Comparison of ENCODE assay signal across 29 mouse cellular contexts in genomic region chr6:87774909-87775308, GRCm38 (mm10). TPM values are rescaled to one million over a fixed set of nuclear protein-coding genes. Genes with fewer than 3 reads are reported as not detected.
DNase-seq lines count a peak whose midpoint lies in the region; ATAC-seq and TF ChIP-seq lines count a peak whose summit lies in the region.
"Had no signal": no experiment of that assay in that cellular context is flagged by ENCODE, and none has a peak within 500 bp of the region (broad histone marks: within the 10 kb centered on the region; RNA-seq: fewer than 3 reads in every experiment).

No protein-coding gene starts in this region.

- peaks cover 17% of the 10 kb centered on the region for H3K36me3 ChIP-seq in megakaryocyte, embryonic 14.5 days (replicated peaks; ENCODE audit: low read length)
- H3K36me3 ChIP-seq in intestine, postnatal 0 days (ENCODE audit: control insufficient read depth, insufficient read depth): no peaks in the 10 kb centered on the region
- H3K36me3 ChIP-seq: embryonic facial prominence, embryonic 10.5 days; embryonic facial prominence, embryonic 13.5 days; heart, embryonic 13.5 days; hindbrain, embryonic 10.5 days; hindbrain, embryonic 13.5 days; intestine, embryonic 15.5 days had no signal

- DNase-seq in heart, adult 11 months: peak; percentile 64
- DNase-seq in heart, postnatal 14 days: no peak
- DNase-seq in R1 (ENCODE audit: low read depth, low spot score): peak; percentile 32
- DNase-seq: adrenal gland, adult 8-10 months; adrenal gland, postnatal 25 days; cerebellum, adult 11-12 months; cerebellum, adult 8-10 months; cerebellum, postnatal 10 days; cerebellum, postnatal 36 days; embryo, embryonic 11 days; forebrain, postnatal 0 days; gastrocnemius, adult 2 months; gastrocnemius, postnatal 14 days; heart, adult 18-20 months had no signal

- H3K4me3 ChIP-seq in megakaryocyte, embryonic 14.5 days (replicated peaks): peak overlapping the region; percentile 64
- no peak overlapping the region for H3K4me3 ChIP-seq in intestine, postnatal 0 days (ENCODE audit: low read depth, low read length)
- H3K4me3 ChIP-seq: embryonic facial prominence, embryonic 10.5 days; embryonic facial prominence, embryonic 13.5 days; forebrain, embryonic 13.5 days; gastrocnemius, adult 2 months; heart, embryonic 13.5 days; hindbrain, embryonic 10.5 days; hindbrain, embryonic 13.5 days; intestine, embryonic 15.5 days had no signal

- intact Hi-C loops in heart, postnatal 14 days (cut with DNase I): loop anchor here (5.0 kb wide), 1 partner anchor 68 kb away; no protein-coding TSS in a partner anchor

- no peaks in the 10 kb centered on the region for H3K27me3 ChIP-seq in megakaryocyte, embryonic 14.5 days (replicated peaks)
- no peaks in the 10 kb centered on the region for H3K27me3 ChIP-seq in intestine, postnatal 0 days (replicated peaks; ENCODE audit: control insufficient read depth, insufficient read depth, low read length)
- H3K27me3 ChIP-seq: embryonic facial prominence, embryonic 13.5 days; forebrain, embryonic 13.5 days; hindbrain, embryonic 13.5 days; intestine, embryonic 15.5 days had no signal

- H3K4me1 ChIP-seq in megakaryocyte, embryonic 14.5 days: peaks cover 69% of the 10 kb centered on the region
- H3K4me1 ChIP-seq in intestine, postnatal 0 days (replicated peaks; ENCODE audit: control insufficient read depth, insufficient read depth, low read length): peaks cover 14% of the 10 kb centered on the region
- H3K4me1 ChIP-seq: embryonic facial prominence, embryonic 10.5 days; embryonic facial prominence, embryonic 13.5 days; forebrain, embryonic 13.5 days; hindbrain, embryonic 10.5 days; hindbrain, embryonic 13.5 days had no signal

- H3K27ac ChIP-seq in intestine, postnatal 0 days (ENCODE audit: low read depth, low read length): no peak overlapping the region
- H3K27ac ChIP-seq: embryonic facial prominence, embryonic 10.5 days; embryonic facial prominence, embryonic 13.5 days; forebrain, embryonic 13.5 days; gastrocnemius, adult 2 months; heart, embryonic 13.5 days; hindbrain, embryonic 10.5 days; hindbrain, embryonic 13.5 days; intestine, embryonic 15.5 days had no signal

- H3K9me3 ChIP-seq in megakaryocyte, embryonic 14.5 days: no peaks in the 10 kb centered on the region
- no peaks in the 10 kb centered on the region for H3K9me3 ChIP-seq in intestine, postnatal 0 days (ENCODE audit: control insufficient read depth)
- H3K9me3 ChIP-seq: embryonic facial prominence, embryonic 13.5 days; forebrain, embryonic 13.5 days; heart, embryonic 13.5 days; hindbrain, embryonic 13.5 days; intestine, embryonic 15.5 days had no signal

- TF ChIP-seq CTCF in intestine, postnatal 0 days (IDR thresholded peaks at IDR 0.05; ENCODE audit: low read depth): no peak

- ATAC-seq in megakaryocyte, adult 5-6 weeks (ENCODE audit: poor library complexity, severe bottlenecking): no peak
- ATAC-seq in intestine, postnatal 0 days: no peak
- ATAC-seq: activated CD4-positive, CD25-positive, alpha-beta regulatory T cell, adult 4 months; CD4-positive, CD25-positive, alpha-beta regulatory T cell, adult 4 months; forebrain, embryonic 13.5 days; forebrain, postnatal 0 days; hindbrain, embryonic 16.5 days; intestine, embryonic 15.5 days had no signal

- H3K4me2 ChIP-seq in intestine, postnatal 0 days (replicated peaks; ENCODE audit: low read depth): no peak overlapping the region
- H3K4me2 ChIP-seq: embryonic facial prominence, embryonic 13.5 days; forebrain, embryonic 13.5 days; heart, embryonic 13.5 days; hindbrain, embryonic 13.5 days; intestine, embryonic 15.5 days had no signal

- WGBS in intestine, postnatal 0 days: 68% methylated on average over 9 of the region's 9 CpGs

- no peak overlapping the region for H3K9ac ChIP-seq in intestine, postnatal 0 days (ENCODE audit: low read depth, low read length)
- H3K9ac ChIP-seq: embryonic facial prominence, embryonic 13.5 days; forebrain, embryonic 13.5 days; forebrain, postnatal 0 days; heart, embryonic 13.5 days; hindbrain, embryonic 13.5 days; intestine, embryonic 15.5 days had no signal

RNA-seq across cellular contexts. Expression of gene Gp9, which starts 3.0 kb away (rescaled TPM):
- total RNA-seq in heart, postnatal 14 days (2021): 1 to 10 TPM in 1 of 2 experiments, under 1 TPM in 1; 0.33 to 1.0 TPM
- polyA plus RNA-seq in megakaryocyte, embryonic 14.5 days (2012; ENCODE audit: insufficient read depth, low replicate concordance): 2,862 and 6,438 TPM in 2 replicates
- total RNA-seq in megakaryocyte, adult 5-6 weeks (2015): 0.16 and 1.2 TPM in 2 replicates
- 0.59 TPM in 1 of 2 replicates, not detected in the other for total RNA-seq in megakaryocyte, adult 5-6 weeks (2017)
- polyA plus RNA-seq in intestine, postnatal 0 days (2015; fragmentation: Nextera tagmentation; extraction: Ambion mirVana): 2.1 and 2.3 TPM in 2 replicates
- total RNA-seq: adrenal gland, postnatal 25 days; gastrocnemius, adult 2 months; gastrocnemius, postnatal 14 days had no signal
- polyA plus RNA-seq: activated CD4-positive, CD25-positive, alpha-beta regulatory T cell, adult 4 months; C2C12; CD4-positive, CD25-positive, alpha-beta regulatory T cell, adult 4 months had no signal

RNA-seq across cellular contexts. Expression of gene Rab43, which starts 37.1 kb away (rescaled TPM):
- total RNA-seq in heart, postnatal 14 days (2021): 10 to 100 TPM; 16.7 to 17.4 TPM
- polyA plus RNA-seq in megakaryocyte, embryonic 14.5 days (2012; ENCODE audit: insufficient read depth, low replicate concordance): 27.5 and 77.6 TPM in 2 replicates
- total RNA-seq in megakaryocyte, adult 5-6 weeks (2015): 36.4 and 40.7 TPM in 2 replicates
- 12.7 and 13.3 TPM in 2 replicates for total RNA-seq in megakaryocyte, adult 5-6 weeks (2017)
- 25.5 and 25.9 TPM in 2 replicates for polyA plus RNA-seq in intestine, postnatal 0 days (2015; fragmentation: Nextera tagmentation; extraction: Ambion mirVana)

RNA-seq across cellular contexts. Expression of gene Efcc1, which starts 44.2 kb away (rescaled TPM):
- total RNA-seq in heart, postnatal 14 days (2021): 1 to 10 TPM; 3.1 to 3.2 TPM
- polyA plus RNA-seq in megakaryocyte, embryonic 14.5 days (2012; ENCODE audit: insufficient read depth, low replicate concordance): 1.2 TPM in 1 of 2 replicates, not detected in the other
- total RNA-seq in megakaryocyte, adult 5-6 weeks (2015): 0.39 TPM in 1 of 2 replicates, not detected in the other
- not detected in 2 replicates for total RNA-seq in megakaryocyte, adult 5-6 weeks (2017)
- polyA plus RNA-seq in intestine, postnatal 0 days (2015; fragmentation: Nextera tagmentation; extraction: Ambion mirVana): 0.86 and 0.98 TPM in 2 replicates
- polyA plus RNA-seq: erythroblast, embryonic 14.5 days had no signal

Comparison
In these comparisons a context has a peak if more than half of its experiments do, and no peak if none do; other contexts are left out.
1. DNase-seq: peak in heart, adult 11 months (single experiment) and R1 (single experiment); none in heart, postnatal 14 days (0 of 2).